Mouse (Mus musculus) E14TG2a.4 (cell line): Measurements from ENCODE around the gene Ddx52.

Source experiments
- H3K27me3 ChIP-seq: 2 replicates; pipeline ENCODE4 v1.6.1; 2014; ENCODE audit warnings: low read length, control low read depth; ENCODE audit not compliant: insufficient read depth
- H3K36me3 ChIP-seq: 2 replicates; pipeline ENCODE4 v1.6.1; 2014; ENCODE audit warnings: low read length, control low read depth; ENCODE audit not compliant: insufficient read depth
- H3K4me1 ChIP-seq: replicated peaks from 2 replicates; pipeline ENCODE4 v1.6.1; 2014; ENCODE audit warnings: low read depth, low read length, control low read depth
- H3K4me3 ChIP-seq: replicated peaks from 2 replicates; pipeline ENCODE4 v1.5.1; 2014; ENCODE audit warnings: mild to moderate bottlenecking, low read length
- H3K9me3 ChIP-seq: 2 replicates; pipeline ENCODE4 v1.6.1; 2014; ENCODE audit warnings: low read length, control low read depth
- CTCF ChIP-seq: conservative IDR thresholded peaks from 2 replicates; pipeline ENCODE4 v1.5.1; 2014; ENCODE audit warnings: low read length
- NANOG ChIP-seq: IDR thresholded peaks from 2 replicates; pipeline ENCODE4 v1.6.1; 2014; ENCODE audit warnings: borderline replicate concordance, low read length, mixed read lengths
- POU5F1 ChIP-seq: IDR thresholded peaks from 2 replicates; pipeline ENCODE4 v1.6.1; 2014; ENCODE audit warnings: low read length, borderline replicate concordance

Gene Ddx52

DNA sequence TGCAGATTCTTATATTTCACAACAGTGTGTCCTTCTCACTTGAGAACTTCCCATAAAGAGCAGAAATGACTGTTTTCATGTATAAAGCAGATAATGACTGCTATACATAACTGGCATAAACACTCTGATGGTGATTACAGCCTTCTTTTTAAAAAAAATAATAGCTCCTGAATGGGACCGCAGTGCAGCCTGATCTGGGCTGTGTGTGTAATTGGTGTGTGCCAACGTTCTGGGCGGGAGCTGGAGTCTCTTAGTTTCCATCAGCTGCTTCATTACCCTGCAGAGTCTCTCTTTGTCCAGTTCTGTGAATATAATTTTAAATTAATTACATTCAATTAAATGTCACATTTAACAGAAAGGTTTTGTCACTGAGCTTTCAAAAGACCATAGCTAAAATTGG is 57.1 kb downstream of the Ddx52 start:
- no peaks in the 10 kb centered on the region for H3K9me3 ChIP-seq
- peaks cover 13% of the 10 kb centered on the region for H3K4me1 ChIP-seq
- no peaks in the 10 kb centered on the region for H3K27me3 ChIP-seq
- no peak overlapping the region for H3K4me3 ChIP-seq
- H3K36me3 ChIP-seq, result peaks cover 63% of the 10 kb centered on the region
- TF ChIP-seq NANOG, result no peak
- TF ChIP-seq CTCF, result no peak
- no peak for TF ChIP-seq POU5F1

DNA sequence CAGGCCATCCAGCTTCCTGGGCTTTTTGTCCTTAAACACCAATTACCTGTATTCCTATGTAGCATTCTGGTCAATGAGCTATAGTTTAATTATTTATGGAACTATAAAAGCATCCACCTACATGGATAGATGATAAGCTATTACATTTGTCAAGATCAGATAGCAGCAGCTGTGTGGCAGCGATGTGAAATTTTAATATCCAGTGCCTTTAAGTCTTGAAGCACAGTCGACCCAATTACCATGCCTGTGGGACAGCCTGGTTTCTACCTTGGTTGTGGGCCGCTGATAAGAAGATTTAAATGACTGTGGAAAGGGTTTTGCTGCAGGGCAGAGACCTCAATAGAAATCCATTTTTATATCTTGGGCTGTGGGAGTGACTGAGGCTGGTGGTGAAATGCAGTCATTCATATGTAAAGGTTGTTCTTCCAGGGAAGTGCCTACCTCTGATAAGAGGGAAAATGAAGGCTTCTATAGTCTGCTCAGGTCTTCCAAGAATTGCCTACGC is 57.6 kb downstream of the Ddx52 start:
- Histone ChIP-seq H3K4me1 (peaks cover 8% of the 10 kb centered on the region), H3K36me3 (peaks cover 62% of the 10 kb centered on the region), H3K4me3 (no peak overlapping the region), H3K9me3 (no peaks in the 10 kb centered on the region), H3K27me3 (no peaks in the 10 kb centered on the region)
- TF ChIP-seq POU5F1 (no peak), CTCF (no peak), NANOG (no peak)

DNA sequence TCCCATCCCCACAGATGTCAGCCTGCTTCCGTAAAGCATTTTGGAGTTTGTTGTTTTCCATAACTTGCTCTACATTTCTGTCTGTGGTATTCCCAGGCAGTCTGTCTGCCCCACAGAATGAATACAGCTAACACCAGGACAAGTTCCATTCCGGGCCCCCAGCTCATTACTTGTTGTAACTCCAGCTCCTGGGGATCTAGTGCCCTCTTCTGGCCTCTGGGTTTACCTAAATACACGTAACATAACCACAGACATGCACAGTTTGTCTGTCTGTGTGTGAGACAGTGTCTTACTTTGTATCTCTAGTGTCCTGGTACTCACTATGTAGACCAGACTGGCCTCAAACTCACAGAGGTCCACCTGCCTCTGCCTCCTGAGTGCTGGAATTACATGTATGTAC is 59.4 kb downstream of the Ddx52 start:
- Histone ChIP-seq H3K4me3 (no peak overlapping the region), H3K9me3 (no peaks in the 10 kb centered on the region), H3K4me1 (no peaks in the 10 kb centered on the region), H3K27me3 (no peaks in the 10 kb centered on the region), H3K36me3 (peaks cover 44% of the 10 kb centered on the region)
- TF ChIP-seq NANOG, result no peak
- peak; percentile 22 for TF ChIP-seq CTCF

DNA sequence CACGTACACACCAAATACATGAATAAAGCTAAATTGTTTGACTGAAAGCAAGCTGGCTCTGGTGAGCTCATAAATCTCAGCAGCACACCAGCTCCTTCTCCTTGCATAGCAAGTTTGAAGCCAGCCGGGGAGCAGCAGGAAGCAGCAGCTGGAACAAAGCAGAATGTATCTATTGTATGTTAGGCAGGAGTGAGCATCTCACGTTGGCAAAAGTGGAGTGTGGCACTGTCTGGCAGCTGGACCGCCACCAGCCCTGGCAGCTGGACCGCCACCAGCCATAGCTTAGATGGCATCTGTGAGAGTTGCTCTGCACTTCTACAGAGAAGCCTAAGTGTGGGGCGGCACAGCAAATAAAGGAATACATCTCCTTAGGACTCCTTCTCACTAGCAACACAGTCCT is 62.1 kb downstream of the Ddx52 start:
- H3K4me3 ChIP-seq, result no peak overlapping the region
- no peak for TF ChIP-seq POU5F1
- TF ChIP-seq NANOG, result no peak
- no peak for TF ChIP-seq CTCF
- H3K36me3 ChIP-seq, result peaks cover 39% of the 10 kb centered on the region
- H3K4me1 ChIP-seq, result no peaks in the 10 kb centered on the region
- no peaks in the 10 kb centered on the region for H3K9me3 ChIP-seq
- no peaks in the 10 kb centered on the region for H3K27me3 ChIP-seq

DNA sequence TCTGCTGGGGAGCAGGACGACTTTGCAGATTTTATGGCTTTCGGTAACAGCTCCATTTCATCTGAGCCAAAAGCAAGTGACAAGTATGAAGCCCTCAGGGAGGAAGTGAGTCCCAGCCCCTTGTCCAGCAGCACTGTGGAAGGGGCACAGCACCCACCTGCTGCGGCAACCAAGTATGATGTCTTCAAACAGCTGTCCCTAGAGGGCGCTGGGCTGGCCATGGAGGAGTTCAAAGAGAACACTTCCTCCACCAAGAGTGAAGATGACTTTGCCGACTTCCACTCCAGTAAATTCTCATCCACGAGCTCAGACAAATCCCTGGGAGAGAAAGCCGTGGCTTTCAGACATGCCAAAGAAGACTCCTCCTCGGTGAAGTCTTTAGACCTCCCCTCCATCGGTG is 67.1 kb downstream of the Ddx52 start:
- H3K27me3 ChIP-seq, result no peaks in the 10 kb centered on the region
- no peaks in the 10 kb centered on the region for H3K9me3 ChIP-seq
- TF ChIP-seq CTCF (no peak; the same call in 1 of the 2 replicates), NANOG (no peak), POU5F1 (no peak)
- no peak overlapping the region for H3K4me3 ChIP-seq
- H3K4me1 ChIP-seq, result peaks cover 16% of the 10 kb centered on the region
- H3K36me3 ChIP-seq, result peaks cover 39% of the 10 kb centered on the region

DNA sequence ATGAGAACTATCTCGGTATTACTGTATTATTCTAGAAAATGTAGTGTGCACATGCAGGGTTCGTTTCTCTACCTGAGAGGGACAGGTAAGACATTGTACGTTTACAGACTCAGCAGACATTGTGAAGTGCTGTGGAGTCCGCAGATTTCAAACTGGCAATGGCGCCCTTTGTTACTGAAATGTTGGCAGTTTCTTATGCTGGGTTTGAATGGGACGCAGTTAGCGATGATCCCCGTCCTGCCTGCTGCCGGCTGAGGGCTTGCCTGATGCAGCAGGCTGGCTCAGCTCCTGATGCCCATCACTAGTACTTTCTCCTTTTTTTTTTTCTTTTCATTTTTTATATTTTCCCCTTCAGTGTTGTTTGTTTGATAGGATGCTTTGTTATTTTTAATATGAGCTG is 68.5 kb downstream of the Ddx52 start:
- no peak overlapping the region for H3K4me3 ChIP-seq
- no peaks in the 10 kb centered on the region for H3K9me3 ChIP-seq
- peaks cover 16% of the 10 kb centered on the region for H3K4me1 ChIP-seq
- H3K36me3 ChIP-seq, result peaks cover 35% of the 10 kb centered on the region
- no peaks in the 10 kb centered on the region for H3K27me3 ChIP-seq
- TF ChIP-seq POU5F1 (no peak), NANOG (no peak), CTCF (no peak)

DNA sequence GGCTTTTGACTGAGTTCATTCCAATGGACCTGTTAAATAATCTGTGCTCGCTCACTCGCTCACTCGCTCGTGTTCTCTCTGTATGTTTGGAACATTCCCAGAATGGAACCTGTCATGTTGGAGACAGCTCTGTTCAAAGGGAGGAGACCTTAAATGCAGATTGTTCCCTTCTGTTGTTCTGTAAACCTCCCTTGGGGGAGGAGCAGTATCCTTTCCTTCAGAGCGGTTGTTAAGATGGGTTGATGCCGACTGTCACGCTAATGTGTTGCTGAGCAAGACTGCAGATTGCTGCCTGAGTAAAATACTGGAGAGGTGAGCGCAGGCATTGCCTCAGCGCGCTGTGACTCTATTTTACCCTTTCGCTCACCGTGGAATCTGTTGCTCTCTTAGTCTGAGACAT is 69.2 kb downstream of the Ddx52 start:
- TF ChIP-seq NANOG (no peak), CTCF (no peak), POU5F1 (no peak)
- Histone ChIP-seq H3K27me3 (no peaks in the 10 kb centered on the region), H3K4me3 (no peak overlapping the region), H3K4me1 (peaks cover 16% of the 10 kb centered on the region), H3K9me3 (no peaks in the 10 kb centered on the region), H3K36me3 (peaks cover 35% of the 10 kb centered on the region)

DNA sequence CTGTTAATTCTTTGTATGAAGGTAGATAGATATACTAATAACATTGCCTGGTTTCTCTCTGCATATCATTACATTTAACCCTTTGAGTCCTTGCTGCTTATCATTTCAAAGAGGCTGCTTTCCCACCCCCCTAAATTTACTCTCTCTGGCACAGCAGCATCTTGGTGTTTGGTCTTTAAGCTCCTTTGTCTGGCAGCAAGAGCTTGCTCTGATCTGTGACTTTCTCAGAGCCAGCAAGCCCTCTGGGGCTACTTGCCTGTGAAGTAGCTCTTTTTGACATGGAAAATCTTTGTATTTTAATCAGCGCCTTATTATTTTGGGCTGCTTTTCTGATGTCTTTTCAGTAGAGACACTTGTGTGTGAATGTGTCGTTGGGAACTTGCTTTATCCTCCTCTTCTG is 69.7 kb downstream of the Ddx52 start:
- Histone ChIP-seq H3K36me3 (peaks cover 35% of the 10 kb centered on the region), H3K4me3 (no peak overlapping the region)
- no peak for TF ChIP-seq POU5F1
- no peak for TF ChIP-seq NANOG
- no peak for TF ChIP-seq CTCF

More for the DNA sequence above, 69.7 kb downstream of the Ddx52 start:
- Histone ChIP-seq H3K27me3 (no peaks in the 10 kb centered on the region), H3K9me3 (no peaks in the 10 kb centered on the region), H3K4me1 (peaks cover 16% of the 10 kb centered on the region)
